Mouse (Mus musculus): ENCODE data around the gene Tuba4a. TPM values are rescaled to one million over a fixed set of nuclear protein-coding genes. Genes with fewer than 3 reads are reported as not detected.

Tuba4a gene
- total and polyA plus RNA-seq, 3 experiments: 180 to 294 (median 192) TPM

DNA sequence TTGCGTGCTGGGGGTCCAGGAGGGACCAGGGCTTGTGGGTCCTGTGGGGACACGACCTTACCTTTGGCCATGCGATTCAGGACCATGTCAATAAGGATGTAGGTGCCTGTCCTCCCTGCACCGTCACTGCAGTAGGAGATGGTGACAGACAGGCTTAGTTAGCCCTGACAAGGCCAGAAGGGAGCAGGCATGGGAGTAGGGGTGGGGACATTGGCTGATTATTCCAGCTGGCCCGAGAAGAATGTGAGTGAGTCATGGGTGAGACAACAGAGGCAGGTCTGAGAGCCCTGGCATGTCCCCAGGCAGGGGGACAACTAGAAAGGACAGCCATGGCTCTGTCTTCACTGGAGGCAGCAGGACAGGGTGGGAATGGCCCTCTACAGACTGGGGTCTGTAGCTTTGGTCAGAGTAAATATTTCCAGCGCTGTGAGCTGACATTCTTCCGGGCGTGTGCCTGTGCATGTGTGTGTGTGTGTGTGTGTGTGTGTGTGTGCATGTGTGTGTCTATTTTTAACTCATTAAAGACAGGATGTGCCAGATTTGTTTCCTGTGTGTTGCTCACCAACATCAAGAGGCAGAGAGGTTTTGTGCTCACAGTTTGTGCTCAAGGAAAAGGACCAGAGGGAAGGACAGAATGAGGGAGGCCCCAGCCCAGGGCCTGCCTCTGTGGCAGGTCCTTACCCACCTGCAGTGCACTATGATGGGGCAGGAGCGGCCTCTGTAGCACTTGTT, 28.5 kb upstream of the Tuba4a start:
- Histone ChIP-seq H3K36me3 (replicated peaks in 1 of 2; ENCODE audit: control insufficient read depth in 1 of 2, insufficient read depth in 1 of 2, low read length in 1 of 2) (peaks cover 16 to 43% of the 10 kb centered on the region in 2 experiments), H3K27me3 (replicated peaks) (peaks cover 6% of the 10 kb centered on the region), H3K9me3 (replicated peaks; ENCODE audit: low read length) (no peaks in the 10 kb centered on the region), H3K9ac (ENCODE audit: insufficient read depth, low read depth) (no peak overlapping the region), H3K4me2 (ENCODE audit: insufficient read depth, low read depth, poor library complexity, severe bottlenecking) (no peak overlapping the region), H3K27ac (ENCODE audit: insufficient read depth, low read depth) (no peak overlapping the region), H3K4me3 (replicated peaks in 1 of 3; ENCODE audit: low read depth in 2 of 3, low read length in 2 of 3, poor library complexity in 1 of 3) (no peak overlapping the region), H3K4me1 (ENCODE audit: control insufficient read depth in 1 of 2, insufficient read depth in 2 of 2) (peaks cover 6 to 26% of the 10 kb centered on the region in 2 experiments), H3K79me2 (replicated peaks; ENCODE audit: control insufficient read depth, extremely low read depth, insufficient read depth, poor library complexity, severe bottlenecking) (no peaks in the 10 kb centered on the region)
- dilution Hi-C loops (cut with MboI; ENCODE audit: extremely low pct_ligation_motif_present, extremely low pct_unique_long_range_greater_than_20kb, low sequenced_read_pairs): no loop called here
- no peak for DNase-seq (ENCODE audit: extremely low read depth)
- TF ChIP-seq E2F4 (IDR thresholded peaks at IDR 0.05; ENCODE audit: insufficient replicate concordance, low read depth, low read length) (no peak), NELFE (IDR thresholded peaks at IDR 0.05; ENCODE audit: low read depth, low read length) (no peak), ZMIZ1 (IDR thresholded peaks at IDR 0.05; ENCODE audit: low read depth, low read length) (no peak), MAFK (IDR thresholded peaks at IDR 0.05; ENCODE audit: insufficient replicate concordance, low read length) (no peak)
- in situ Hi-C loops (cut with MboI; ENCODE audit: low pct_ligation_motif_present, low pct_unique_long_range_greater_than_20kb, low sequenced_read_pairs): no loop called here

DNA sequence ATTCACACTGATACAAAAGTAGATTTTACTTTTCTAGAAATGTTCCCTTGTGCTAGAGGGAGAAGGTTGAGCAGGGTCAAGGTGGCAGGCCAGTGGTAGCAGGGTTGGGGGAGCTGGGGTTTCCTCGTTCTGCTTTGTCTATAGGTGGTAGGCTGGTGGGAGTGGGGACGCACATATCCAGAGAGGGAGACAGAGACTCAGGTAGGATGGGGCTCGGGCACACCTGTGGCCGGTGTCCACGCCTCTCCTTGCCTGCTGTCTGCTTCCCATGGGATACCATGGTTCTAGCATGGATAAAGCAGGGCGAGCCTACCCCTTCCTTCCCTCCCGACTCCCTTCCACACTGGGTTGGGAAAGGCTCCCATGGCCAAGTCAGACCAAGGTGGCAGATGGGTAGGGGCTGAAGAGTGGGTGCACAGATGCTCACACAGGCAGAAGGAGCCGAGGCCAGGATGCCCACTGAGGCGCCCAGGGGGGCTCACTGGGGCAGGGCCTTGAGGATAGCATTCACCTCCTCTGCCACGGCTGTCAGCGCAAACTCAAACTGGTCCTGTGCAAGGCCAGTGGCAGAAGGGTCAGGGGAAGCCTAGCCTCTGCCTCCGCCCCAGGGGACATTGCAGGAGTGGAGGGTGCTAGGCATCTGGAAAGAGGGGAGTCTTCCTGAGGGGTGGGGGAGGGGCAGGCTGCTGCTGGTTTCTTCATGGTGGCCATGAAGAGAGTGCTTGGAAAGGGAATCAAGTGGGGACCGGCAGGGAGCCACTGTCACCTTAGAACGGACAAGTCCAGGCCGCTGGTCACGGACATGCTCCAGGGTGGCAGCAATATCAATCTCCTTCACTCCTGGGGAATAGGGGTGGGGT, 27.6 kb upstream of the Tuba4a start:
- H3K9ac ChIP-seq (ENCODE audit: insufficient read depth, low read depth): no peak overlapping the region
- H3K4me2 ChIP-seq (ENCODE audit: insufficient read depth, low read depth, poor library complexity, severe bottlenecking): no peak overlapping the region
- H3K4me3 ChIP-seq (replicated peaks in 1 of 3; ENCODE audit: low read depth in 2 of 3, low read length in 2 of 3, poor library complexity in 1 of 3): no peak overlapping the region
- TF ChIP-seq POLR2A (IDR thresholded peaks at IDR 0.05; ENCODE audit: low read depth, low read length) (no peak), IRF4 (IDR thresholded peaks at IDR 0.05; ENCODE audit: low read depth, low read length) (no peak), USF2 (conservative IDR thresholded peaks at IDR 0.05; ENCODE audit: low read depth, low read length) (no peak), MXI1 (IDR thresholded peaks at IDR 0.05; ENCODE audit: low read depth, low read length) (no peak), PAX5 (IDR thresholded peaks at IDR 0.05; ENCODE audit: low read length) (no peak)
- H3K79me2 ChIP-seq (replicated peaks; ENCODE audit: control insufficient read depth, extremely low read depth, insufficient read depth, poor library complexity, severe bottlenecking): no peaks in the 10 kb centered on the region
- no peaks in the 10 kb centered on the region for H3K9me3 ChIP-seq (replicated peaks; ENCODE audit: low read length)
- H3K36me3 ChIP-seq (replicated peaks in 1 of 2; ENCODE audit: control insufficient read depth in 1 of 2, insufficient read depth in 1 of 2, low read length in 1 of 2): peaks cover 21 to 51% of the 10 kb centered on the region in 2 experiments
- H3K27ac ChIP-seq (ENCODE audit: insufficient read depth, low read depth): no peak overlapping the region
- in situ Hi-C loops (cut with MboI; ENCODE audit: low pct_ligation_motif_present, low pct_unique_long_range_greater_than_20kb, low sequenced_read_pairs): no loop called here
- peaks cover 1% of the 10 kb centered on the region for H3K27me3 ChIP-seq (replicated peaks)
- peaks cover 6 to 26% of the 10 kb centered on the region in 2 experiments for H3K4me1 ChIP-seq (ENCODE audit: control insufficient read depth in 1 of 2, insufficient read depth in 2 of 2)
- no peak for DNase-seq (ENCODE audit: extremely low read depth)
- dilution Hi-C loops (cut with MboI; ENCODE audit: extremely low pct_ligation_motif_present, extremely low pct_unique_long_range_greater_than_20kb, low sequenced_read_pairs): no loop called here

GRCm38 (mm10) chr1:75244836-75245235, 25.2 kb upstream of the Tuba4a start:
- H3K27ac ChIP-seq (ENCODE audit: insufficient read depth, low read depth): no peak overlapping the region
- H3K4me2 ChIP-seq (ENCODE audit: insufficient read depth, low read depth, poor library complexity, severe bottlenecking): no peak overlapping the region
- H3K9me3 ChIP-seq (replicated peaks; ENCODE audit: low read length): no peaks in the 10 kb centered on the region
- H3K27me3 ChIP-seq (replicated peaks): no peaks in the 10 kb centered on the region
- no peak overlapping the region for H3K4me3 ChIP-seq (replicated peaks in 1 of 3; ENCODE audit: low read depth in 2 of 3, low read length in 2 of 3, poor library complexity in 1 of 3)
- H3K9ac ChIP-seq (ENCODE audit: insufficient read depth, low read depth): no peak overlapping the region
- no peak for DNase-seq (ENCODE audit: extremely low read depth)
- H3K36me3 ChIP-seq (replicated peaks in 1 of 2; ENCODE audit: control insufficient read depth in 1 of 2, insufficient read depth in 1 of 2, low read length in 1 of 2): peaks cover 31 to 70% of the 10 kb centered on the region in 2 experiments
- no peaks in the 10 kb centered on the region for H3K79me2 ChIP-seq (replicated peaks; ENCODE audit: control insufficient read depth, extremely low read depth, insufficient read depth, poor library complexity, severe bottlenecking)
- in situ Hi-C loops (cut with MboI; ENCODE audit: low pct_ligation_motif_present, low pct_unique_long_range_greater_than_20kb, low sequenced_read_pairs) (no loop called here), dilution Hi-C loops (cut with MboI; ENCODE audit: extremely low pct_ligation_motif_present, extremely low pct_unique_long_range_greater_than_20kb, low sequenced_read_pairs) (no loop called here)
- no peak for TF ChIP-seq RAD21 (IDR thresholded peaks at IDR 0.05; ENCODE audit: low read depth, low read length)
- peak; percentile 79 for TF ChIP-seq HCFC1 (IDR thresholded peaks at IDR 0.05; ENCODE audit: low read depth, low read length)
- peaks cover 0 to 11% of the 10 kb centered on the region in 2 experiments; a peak in 2 of 4 replicates for H3K4me1 ChIP-seq (ENCODE audit: control insufficient read depth in 1 of 2, insufficient read depth in 2 of 2)
